Mouse (Mus musculus) intestine, postnatal 0 days (tissue): Measurements from ENCODE around the gene Zfp423. TPM values are rescaled to one million over a fixed set of nuclear protein-coding genes. Genes with fewer than 3 reads are reported as not detected.

Experiments used
- ATAC-seq: fragments of 200-750 bp; cut with Nextera tagmentation; 2 replicates; pipeline ENCODE4 v1.8.0; 2017; ENCODE audit warnings: mild to moderate bottlenecking, moderate TSS enrichment, moderate library complexity
- H3K27ac ChIP-seq: fragments of 300-500 bp; sonication (generic); 2 replicates; pipeline ENCODE4 v1.5.1; 2014; ENCODE audit warnings: mild to moderate bottlenecking, low read depth, low read length, moderate library complexity
- H3K27me3 ChIP-seq: fragments of 300-500 bp; sonication (generic); replicated peaks from 2 replicates; pipeline ENCODE4 v1.6.1; 2014; ENCODE audit warnings: low read length, mixed read lengths; ENCODE audit not compliant: control insufficient read depth, insufficient read depth
- H3K36me3 ChIP-seq: fragments of 300-500 bp; sonication (generic); 2 replicates; pipeline ENCODE4 v1.6.1; 2014; ENCODE audit warnings: mild to moderate bottlenecking, moderate library complexity; ENCODE audit not compliant: control insufficient read depth, insufficient read depth
- H3K4me1 ChIP-seq: fragments of 300-500 bp; sonication (generic); replicated peaks from 2 replicates; pipeline ENCODE4 v1.6.1; 2014; ENCODE audit warnings: antibody characterized with exemption, low read length, mixed read lengths; ENCODE audit not compliant: control insufficient read depth, insufficient read depth
- H3K4me2 ChIP-seq: fragments of 300-500 bp; sonication (generic); replicated peaks from 2 replicates; pipeline ENCODE4 v1.6.1; 2014; ENCODE audit warnings: low read depth, mild to moderate bottlenecking, moderate library complexity
- H3K4me3 ChIP-seq: fragments of 300-500 bp; sonication (generic); 2 replicates; pipeline ENCODE4 v1.5.1; 2014; ENCODE audit warnings: low read depth, low read length
- H3K9ac ChIP-seq: fragments of 300-500 bp; sonication (generic); 2 replicates; pipeline ENCODE4 v1.6.1; 2014; ENCODE audit warnings: mild to moderate bottlenecking, low read depth, low read length
- H3K9me3 ChIP-seq: fragments of 300-500 bp; sonication (generic); 2 replicates; pipeline ENCODE4 v1.6.1; 2016; ENCODE audit warnings: mixed run types; ENCODE audit not compliant: control insufficient read depth
- CTCF ChIP-seq: sonication (generic); IDR thresholded peaks from 2 replicates; pipeline ENCODE4 v1.5.1; 2016; ENCODE audit warnings: low read depth, mild to moderate bottlenecking, control low read depth, antibody characterized with exemption, moderate library complexity
- WGBS: fragments of 180-500 bp; shearing (Covaris S2); extraction: QIAGEN DNeasy Blood & Tissue Kit; methylation state at CpG from one replicate; pipeline ENCODE4 v1.1.7; 2014; 5-methylcytosine and 5-hydroxymethylcytosine counted together
- polyA plus RNA-seq: library from polyadenylated mRNA; unstranded; fragments of >200 nt; fragmentation: Nextera tagmentation; extraction: Ambion mirVana; gene quantifications from 2 replicates; pipeline ENCODE4 v1.2.1, GENCODE M21; 2015

The Zfp423 gene
- polyA plus RNA-seq, 1 experiment from 2014 or later: 1.6 TPM

- no peak overlapping the region for H3K27ac ChIP-seq
- no peak overlapping the region for H3K4me2 ChIP-seq
- H3K9me3 ChIP-seq: no peaks in the 10 kb centered on the region
- no peak for TF ChIP-seq CTCF
- H3K27me3 ChIP-seq: no peaks in the 10 kb centered on the region
- no peak for ATAC-seq
- 82% methylated on average over 9 of the region's 9 CpGs for WGBS
- no peaks in the 10 kb centered on the region for H3K4me1 ChIP-seq
- H3K36me3 ChIP-seq: no peaks in the 10 kb centered on the region
- H3K9ac ChIP-seq: no peak overlapping the region
- no peak overlapping the region for H3K4me3 ChIP-seq
Observed at GRCm38 (mm10) chr8:87767882-87768281, 191.5 kb downstream of the Zfp423 start.

DNA sequence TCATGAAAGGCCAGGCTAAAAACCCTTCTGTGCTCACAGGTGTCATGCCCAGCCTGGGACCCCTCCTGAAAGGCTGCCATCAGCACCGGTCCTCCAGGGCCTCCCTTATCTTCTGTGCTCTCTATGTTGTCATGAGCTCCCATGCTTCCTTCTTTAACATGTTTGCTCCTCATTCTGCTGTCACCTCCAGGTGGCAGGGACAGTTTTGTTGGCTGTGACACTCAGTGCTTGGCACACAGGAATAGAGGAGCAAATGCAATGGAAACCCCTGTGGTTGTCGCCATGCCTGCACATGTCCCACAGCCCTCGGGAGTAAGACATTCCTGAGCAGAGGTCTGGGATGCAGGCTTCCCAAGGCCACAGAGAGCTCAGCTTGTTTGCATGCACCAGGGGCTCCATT, 194.1 kb downstream of the Zfp423 start:
- Histone ChIP-seq H3K36me3 (no peaks in the 10 kb centered on the region), H3K27ac (no peak overlapping the region), H3K9me3 (no peaks in the 10 kb centered on the region), H3K4me3 (no peak overlapping the region), H3K4me2 (no peak overlapping the region), H3K27me3 (no peaks in the 10 kb centered on the region), H3K4me1 (no peaks in the 10 kb centered on the region), H3K9ac (no peak overlapping the region)
- TF ChIP-seq CTCF: no peak
- no peak for ATAC-seq
- 69% methylated on average over 3 of the region's 3 CpGs for WGBS

DNA sequence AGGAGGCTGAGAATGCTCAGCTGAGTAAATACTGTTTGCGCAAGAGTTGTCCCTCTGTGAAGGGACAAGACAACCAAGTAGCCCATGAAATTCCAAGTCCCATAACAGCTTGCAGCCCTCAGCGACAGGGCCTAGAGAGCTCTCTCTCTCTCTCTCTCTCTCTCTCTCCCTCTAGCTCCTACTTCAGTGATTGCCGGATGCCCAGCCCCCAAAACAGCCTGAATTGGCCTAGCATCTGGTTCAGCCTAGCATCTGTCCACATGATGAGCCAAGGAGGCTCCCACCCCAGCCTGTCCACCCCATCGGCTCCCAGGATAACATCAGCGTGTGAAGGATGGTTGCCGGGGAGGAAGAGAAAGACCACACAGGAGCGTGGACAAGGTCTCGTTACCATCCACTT, 200.6 kb downstream of the Zfp423 start:
- Histone ChIP-seq H3K9me3 (no peaks in the 10 kb centered on the region), H3K9ac (no peak overlapping the region), H3K4me1 (no peaks in the 10 kb centered on the region), H3K4me3 (no peak overlapping the region), H3K27me3 (no peaks in the 10 kb centered on the region), H3K36me3 (no peaks in the 10 kb centered on the region), H3K4me2 (no peak overlapping the region), H3K27ac (no peak overlapping the region)
- WGBS: 66% methylated on average over 8 of the region's 8 CpGs
- ATAC-seq: no peak
- TF ChIP-seq CTCF: no peak

- H3K27me3 ChIP-seq: no peaks in the 10 kb centered on the region
- H3K27ac ChIP-seq: no peak overlapping the region
- H3K36me3 ChIP-seq: no peaks in the 10 kb centered on the region
- H3K9me3 ChIP-seq: no peaks in the 10 kb centered on the region
- WGBS: 79% methylated on average over 8 of the region's 8 CpGs
- ATAC-seq: no peak
- no peaks in the 10 kb centered on the region for H3K4me1 ChIP-seq
- no peak for TF ChIP-seq CTCF
- no peak overlapping the region for H3K4me3 ChIP-seq
- no peak overlapping the region for H3K9ac ChIP-seq
- no peak overlapping the region for H3K4me2 ChIP-seq
Observed at GRCm38 (mm10) chr8:87754853-87755252, 204.5 kb downstream of the Zfp423 start.

DNA sequence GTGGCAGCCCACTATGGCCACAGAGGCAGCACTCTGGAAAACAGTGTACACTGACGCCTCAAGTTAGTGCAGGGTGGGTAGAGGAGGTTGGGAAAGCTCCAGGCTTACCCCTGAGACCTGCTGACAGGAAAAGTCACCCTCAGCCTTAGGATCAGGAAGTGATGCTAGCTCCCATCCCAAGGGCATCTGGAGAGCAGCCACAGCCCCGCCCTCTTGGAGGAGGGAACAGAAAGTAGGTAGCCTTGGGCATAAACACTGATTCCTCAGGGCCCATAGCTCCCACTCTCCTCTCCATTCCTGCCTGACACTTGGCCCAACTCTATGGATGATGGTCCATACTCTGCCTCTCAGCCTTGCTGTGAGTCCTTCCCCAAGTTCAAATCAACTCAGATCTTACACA, 205.8 kb downstream of the Zfp423 start:
- no peak overlapping the region for H3K4me2 ChIP-seq
- ATAC-seq: no peak
- H3K9ac ChIP-seq: no peak overlapping the region
- no peaks in the 10 kb centered on the region for H3K27me3 ChIP-seq
- no peaks in the 10 kb centered on the region for H3K9me3 ChIP-seq
- H3K27ac ChIP-seq: no peak overlapping the region
- WGBS: 82% methylated on average over 2 of the region's 2 CpGs
- no peak for TF ChIP-seq CTCF
- no peak overlapping the region for H3K4me3 ChIP-seq
- H3K4me1 ChIP-seq: no peaks in the 10 kb centered on the region
- H3K36me3 ChIP-seq: no peaks in the 10 kb centered on the region

DNA sequence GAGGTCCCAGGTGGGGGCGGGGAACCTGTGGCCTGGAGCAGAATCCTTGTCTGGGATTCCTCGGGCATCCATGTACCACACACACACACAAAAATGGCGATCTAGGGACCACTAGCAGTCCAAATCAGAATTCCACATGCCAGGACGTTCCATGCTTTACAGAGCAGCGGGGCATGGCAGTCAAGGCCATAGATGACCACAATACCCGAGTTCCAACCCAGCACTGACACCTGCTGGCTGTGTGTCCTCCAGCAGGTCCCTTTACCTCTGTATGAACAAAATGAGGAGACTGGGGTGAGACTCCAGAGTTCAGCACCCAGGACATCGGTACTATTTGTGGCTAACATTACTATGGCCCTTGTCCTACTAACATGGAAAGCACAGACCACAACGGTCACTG, 206.2 kb downstream of the Zfp423 start:
- peak; percentile 60 for TF ChIP-seq CTCF
- Histone ChIP-seq H3K9ac (no peak overlapping the region), H3K9me3 (no peaks in the 10 kb centered on the region), H3K4me3 (no peak overlapping the region), H3K4me2 (no peak overlapping the region), H3K27ac (no peak overlapping the region), H3K4me1 (no peaks in the 10 kb centered on the region), H3K36me3 (no peaks in the 10 kb centered on the region), H3K27me3 (no peaks in the 10 kb centered on the region)
- ATAC-seq: no peak
- WGBS: 60% methylated on average over 8 of the region's 8 CpGs

DNA sequence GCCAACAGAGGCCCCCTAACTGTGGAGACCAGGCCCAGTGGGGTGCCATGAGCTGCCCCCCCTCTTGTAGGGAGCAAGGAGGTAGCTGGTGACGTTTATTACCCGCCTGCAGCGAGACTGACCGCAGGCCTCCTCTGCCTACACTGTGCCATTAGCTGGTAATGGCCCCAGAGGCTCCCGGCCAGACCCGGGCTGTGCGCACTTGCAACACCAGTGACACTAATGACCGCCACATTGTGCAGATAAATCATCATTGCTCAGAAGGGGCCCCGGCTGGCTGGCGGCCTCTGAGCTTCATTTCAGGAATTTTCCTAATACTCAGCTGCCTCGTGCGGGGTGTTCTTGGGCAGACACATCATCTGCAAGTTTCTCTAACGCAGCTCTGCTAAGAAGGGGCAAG, 206.7 kb downstream of the Zfp423 start:
- no peak for TF ChIP-seq CTCF
- H3K9me3 ChIP-seq: no peaks in the 10 kb centered on the region
- H3K27ac ChIP-seq: no peak overlapping the region
- 71% methylated on average over 13 of the region's 13 CpGs for WGBS
- ATAC-seq: no peak
- no peak overlapping the region for H3K4me2 ChIP-seq
- H3K27me3 ChIP-seq: no peaks in the 10 kb centered on the region
- no peak overlapping the region for H3K4me3 ChIP-seq
- no peaks in the 10 kb centered on the region for H3K4me1 ChIP-seq
- H3K36me3 ChIP-seq: no peaks in the 10 kb centered on the region
- no peak overlapping the region for H3K9ac ChIP-seq
